Mouse (Mus musculus): Measurements from ENCODE around the gene Plg.

- TF ChIP-seq CTCF (IDR thresholded peaks at IDR 0.05) (0 out of 2 replicates have a peak, but pooled peaks have one; percentile 9), EP300 (IDR thresholded peaks at IDR 0.05) (no peak)
Measured at GRCm38 (mm10) chr17:12422143-12422542, 43.7 kb downstream of the Plg start.

Measured in lung, postnatal 0 days (tissue).